Mouse (Mus musculus) hindbrain, embryonic 15.5 days (tissue): ENCODE measurements around the gene Grip1. TPM values are rescaled to one million over a fixed set of nuclear protein-coding genes. Genes with fewer than 3 reads are reported as not detected.

Source experiments
- ATAC-seq: fragments of 200-750 bp; cut with Nextera tagmentation; 2 replicates; pipeline ENCODE4 v1.8.0; 2017; ENCODE audit warnings: low read depth, moderate number of reproducible peaks, moderate TSS enrichment; ENCODE audit not compliant: low FRiP score
- H3K27ac ChIP-seq: fragments of 300-500 bp; sonication (generic); replicated peaks from 2 replicates; pipeline ENCODE4 v1.5.1; 2015; ENCODE audit warnings: mild to moderate bottlenecking, inconsistent platforms
- H3K27me3 ChIP-seq: fragments of 300-500 bp; sonication (generic); 2 replicates; pipeline ENCODE4 v1.6.1; 2015; ENCODE audit warnings: control low read depth, inconsistent platforms
- H3K36me3 ChIP-seq: fragments of 300-500 bp; sonication (generic); 2 replicates; pipeline ENCODE4 v1.6.1; 2015; ENCODE audit warnings: control low read depth, inconsistent platforms
- H3K4me1 ChIP-seq: fragments of 300-500 bp; sonication (generic); replicated peaks from 2 replicates; pipeline ENCODE4 v1.6.1; 2015; ENCODE audit warnings: control low read depth, inconsistent platforms
- H3K4me2 ChIP-seq: fragments of 300-500 bp; sonication (generic); 2 replicates; pipeline ENCODE4 v1.6.1; 2015; ENCODE audit warnings: moderate library complexity, mild to moderate bottlenecking, inconsistent platforms
- H3K4me3 ChIP-seq: fragments of 300-500 bp; sonication (generic); 2 replicates; pipeline ENCODE4 v1.5.1; 2015; ENCODE audit warnings: mild to moderate bottlenecking, inconsistent platforms
- H3K9ac ChIP-seq: fragments of 300-500 bp; sonication (generic); 2 replicates; pipeline ENCODE4 v1.6.1; 2015; ENCODE audit warnings: inconsistent platforms
- H3K9me3 ChIP-seq: fragments of 300-500 bp; sonication (generic); 2 replicates; pipeline ENCODE4 v1.6.1; 2016; ENCODE audit warnings: control low read depth, inconsistent platforms
- WGBS: fragments of 180-500 bp; shearing (Covaris S2); methylation state at CpG from one replicate; pipeline ENCODE4 v1.1.7; 2015; 5-methylcytosine and 5-hydroxymethylcytosine counted together
- polyA plus RNA-seq: library from polyadenylated mRNA; unstranded; fragments of >200 nt; fragmentation: Nextera tagmentation; extraction: Ambion mirVana; gene quantifications from 2 replicates; pipeline ENCODE4 v1.2.1, GENCODE M21; 2015

The Grip1 gene
- polyA plus RNA-seq, 1 experiment from 2014 or later = 17.3 TPM

- 86% methylated on average over 11 of the region's 11 CpGs for WGBS
- Histone ChIP-seq H3K36me3 (peaks cover 6% of the 10 kb centered on the region; the same call in 1 of the 2 replicates), H3K9ac (no peak overlapping the region), H3K9me3 (0 out of 2 replicates have a peak, but pooled peaks cover 7% of the 10 kb centered on the region), H3K4me1 (no peaks in the 10 kb centered on the region), H3K27ac (no peak overlapping the region), H3K27me3 (no peaks in the 10 kb centered on the region), H3K4me3 (no peak overlapping the region), H3K4me2 (no peak overlapping the region)
- ATAC-seq = no peak
These were observed 415.5 kb downstream of the Grip1 start for GRCm38 (mm10) chr10:119868995-119869579.

- Histone ChIP-seq H3K4me2 (no peak overlapping the region), H3K9ac (no peak overlapping the region), H3K4me1 (peaks cover 11% of the 10 kb centered on the region), H3K27me3 (no peaks in the 10 kb centered on the region), H3K9me3 (no peaks in the 10 kb centered on the region), H3K4me3 (no peak overlapping the region), H3K36me3 (no peaks in the 10 kb centered on the region), H3K27ac (no peak overlapping the region)
- 88% methylated on average over 6 of the region's 6 CpGs for WGBS
- no peak for ATAC-seq
These were observed 423.1 kb downstream of the Grip1 start for GRCm38 (mm10) chr10:119876721-119877120.

- Histone ChIP-seq H3K27me3 (no peaks in the 10 kb centered on the region), H3K36me3 (no peaks in the 10 kb centered on the region), H3K27ac (no peak overlapping the region), H3K4me3 (no peak overlapping the region), H3K4me2 (peak overlapping the region; percentile 26), H3K9ac (no peak overlapping the region), H3K9me3 (no peaks in the 10 kb centered on the region), H3K4me1 (peaks cover 11% of the 10 kb centered on the region)
- ATAC-seq = peak; percentile 81; the same call in 1 of the 2 replicates
- WGBS = 13% methylated on average over 12 of the region's 12 CpGs
These were observed 424.7 kb downstream of the Grip1 start for GRCm38 (mm10) chr10:119878331-119878730.

GRCm38 (mm10) chr10:119884591-119884990 lies 431.0 kb downstream of the Grip1 start:
- Histone ChIP-seq H3K36me3 (no peaks in the 10 kb centered on the region), H3K9ac (no peak overlapping the region), H3K27ac (0 out of 2 replicates have a peak overlapping the region, but pooled peaks have one; percentile 18), H3K9me3 (no peaks in the 10 kb centered on the region), H3K4me3 (no peak overlapping the region), H3K4me1 (peaks cover 16% of the 10 kb centered on the region; the same call in 1 of the 2 replicates), H3K4me2 (0 out of 2 replicates have a peak overlapping the region, but pooled peaks have one; percentile 6), H3K27me3 (no peaks in the 10 kb centered on the region)
- no peak for ATAC-seq
- 38% methylated on average over 9 of the region's 9 CpGs for WGBS

GRCm38 (mm10) chr10:119885563-119885962 lies 431.9 kb downstream of the Grip1 start:
- 72% methylated on average over 6 of the region's 6 CpGs for WGBS
- Histone ChIP-seq H3K4me3 (no peak overlapping the region), H3K4me1 (peaks cover 11% of the 10 kb centered on the region; the same call in 1 of the 2 replicates), H3K9me3 (no peaks in the 10 kb centered on the region), H3K27ac (no peak overlapping the region), H3K9ac (no peak overlapping the region), H3K36me3 (no peaks in the 10 kb centered on the region), H3K4me2 (no peak overlapping the region), H3K27me3 (no peaks in the 10 kb centered on the region)
- no peak for ATAC-seq

GRCm38 (mm10) chr10:119886681-119887080 lies 433.1 kb downstream of the Grip1 start:
- Histone ChIP-seq H3K4me2 (no peak overlapping the region), H3K27ac (no peak overlapping the region), H3K9ac (no peak overlapping the region), H3K4me1 (peaks cover 11% of the 10 kb centered on the region; the same call in 1 of the 2 replicates), H3K9me3 (0 out of 2 replicates have a peak, but pooled peaks cover 6% of the 10 kb centered on the region), H3K27me3 (no peaks in the 10 kb centered on the region), H3K4me3 (no peak overlapping the region), H3K36me3 (no peaks in the 10 kb centered on the region)
- WGBS = 81% methylated on average over 1 of the region's 1 CpGs
- no peak for ATAC-seq

GRCm38 (mm10) chr10:119902754-119903153 lies 449.1 kb downstream of the Grip1 start:
- no peaks in the 10 kb centered on the region for H3K9me3 ChIP-seq
- no peak overlapping the region for H3K27ac ChIP-seq
- H3K4me2 ChIP-seq = no peak overlapping the region
- no peak for ATAC-seq
- 52% methylated on average over 4 of the region's 4 CpGs for WGBS
- H3K36me3 ChIP-seq = no peaks in the 10 kb centered on the region; the same call in 1 of the 2 replicates
- H3K27me3 ChIP-seq = no peaks in the 10 kb centered on the region
- peaks cover 12% of the 10 kb centered on the region for H3K4me1 ChIP-seq
- H3K9ac ChIP-seq = no peak overlapping the region
- no peak overlapping the region for H3K4me3 ChIP-seq

- Histone ChIP-seq H3K4me2 (no peak overlapping the region), H3K9me3 (no peaks in the 10 kb centered on the region), H3K27me3 (no peaks in the 10 kb centered on the region), H3K27ac (no peak overlapping the region), H3K36me3 (no peaks in the 10 kb centered on the region), H3K4me1 (peaks cover 12% of the 10 kb centered on the region), H3K9ac (no peak overlapping the region), H3K4me3 (no peak overlapping the region)
- 0 out of 2 replicates have a peak, but pooled peaks have one; percentile 34 for ATAC-seq
- 67% methylated on average over 7 of the region's 7 CpGs for WGBS
These were observed 453.2 kb downstream of the Grip1 start for GRCm38 (mm10) chr10:119906869-119907268.

GRCm38 (mm10) chr10:119917995-119918394 lies 464.4 kb downstream of the Grip1 start:
- Histone ChIP-seq H3K9ac (no peak overlapping the region), H3K36me3 (no peaks in the 10 kb centered on the region), H3K4me1 (peaks cover 9% of the 10 kb centered on the region; the same call in 1 of the 2 replicates), H3K4me3 (no peak overlapping the region), H3K9me3 (no peaks in the 10 kb centered on the region), H3K27me3 (no peaks in the 10 kb centered on the region), H3K27ac (no peak overlapping the region), H3K4me2 (no peak overlapping the region)
- 0 out of 2 replicates have a peak, but pooled peaks have one; percentile 23 for ATAC-seq
- 66% methylated on average over 9 of the region's 9 CpGs for WGBS

- Histone ChIP-seq H3K27ac (no peak overlapping the region), H3K4me2 (no peak overlapping the region), H3K4me1 (no peaks in the 10 kb centered on the region; the same call in 1 of the 2 replicates), H3K9ac (no peak overlapping the region), H3K36me3 (0 out of 2 replicates have a peak, but pooled peaks cover 3% of the 10 kb centered on the region), H3K4me3 (no peak overlapping the region), H3K9me3 (no peaks in the 10 kb centered on the region), H3K27me3 (no peaks in the 10 kb centered on the region)
- no peak for ATAC-seq
- 90% methylated on average over 5 of the region's 5 CpGs for WGBS
These were observed 474.3 kb downstream of the Grip1 start for GRCm38 (mm10) chr10:119927963-119928362.

GRCm38 (mm10) chr10:119928921-119929320 lies 475.3 kb downstream of the Grip1 start:
- no peak overlapping the region for H3K27ac ChIP-seq
- no peaks in the 10 kb centered on the region for H3K9me3 ChIP-seq
- H3K27me3 ChIP-seq = no peaks in the 10 kb centered on the region
- no peaks in the 10 kb centered on the region; the same call in 1 of the 2 replicates for H3K4me1 ChIP-seq
- H3K4me2 ChIP-seq = no peak overlapping the region
- H3K4me3 ChIP-seq = no peak overlapping the region
- whole genome bisulfite sequencing = 96% methylated on average over 2 of the region's 2 CpGs
- 0 out of 2 replicates have a peak, but pooled peaks cover 3% of the 10 kb centered on the region for H3K36me3 ChIP-seq
- ATAC-seq = no peak
- no peak overlapping the region for H3K9ac ChIP-seq

GRCm38 (mm10) chr10:119932794-119933193 lies 479.2 kb downstream of the Grip1 start:
- Histone ChIP-seq H3K9ac (no peak overlapping the region), H3K9me3 (no peaks in the 10 kb centered on the region), H3K4me3 (no peak overlapping the region), H3K4me1 (no peaks in the 10 kb centered on the region), H3K27me3 (no peaks in the 10 kb centered on the region), H3K4me2 (no peak overlapping the region), H3K27ac (no peak overlapping the region), H3K36me3 (0 out of 2 replicates have a peak, but pooled peaks cover 3% of the 10 kb centered on the region)
- WGBS = 79% methylated on average over 4 of the region's 4 CpGs
- ATAC-seq = no peak
